Mouse (Mus musculus) thymus, adult 2 months (tissue): ENCODE data around the gene Btbd2.

Source experiments
- CTCF ChIP-seq: fragments of 200-500 bp; IDR thresholded peaks from 2 replicates; pipeline ENCODE4 v1.5.1; 2012; ENCODE audit warnings: mild to moderate bottlenecking, control low read depth, low read length, moderate library complexity, borderline replicate concordance; ENCODE audit not compliant: control insufficient read depth, poor library complexity, insufficient read depth; ENCODE audit errors: extremely low read depth
- POLR2A ChIP-seq: fragments of 200-500 bp; IDR thresholded peaks from 2 replicates; pipeline ENCODE4 v1.6.1; 2012; ENCODE audit warnings: mild to moderate bottlenecking, low read length, control low read depth, moderate library complexity; ENCODE audit not compliant: control insufficient read depth, poor library complexity, insufficient read depth; ENCODE audit errors: extremely low read depth

GRCm38 (mm10) chr10:80705033-80705432, 48.2 kb upstream of the Btbd2 start:
- TF ChIP-seq CTCF (no peak), POLR2A (no peak)
